Mouse (Mus musculus): ENCODE measurements around the gene Il1rl1.

GRCm38 (mm10) chr1:40382841-40383240 is 46.5 kb upstream of the Il1rl1 start:
- TF ChIP-seq CTCF (IDR thresholded peaks at IDR 0.05; ENCODE audit: insufficient read depth, low read depth, low read length) = no peak
- no peak for TF ChIP-seq POLR2A (IDR thresholded peaks at IDR 0.05; ENCODE audit: insufficient read depth, low read depth, low read length)
